Mouse (Mus musculus): ENCODE data around the gene Pced1b. TPM values are rescaled to one million over a fixed set of nuclear protein-coding genes. Genes with fewer than 3 reads are reported as not detected.

Gene Pced1b
- total and polyA plus RNA-seq, 3 experiments, result 17.9 to 27.5 (median 25.7) TPM

Other genes starting within 250 kb of the Pced1b start
- gene Slc38a4, start 191.2 kb upstream of the Pced1b start, total RNA-seq (2021), result 1 to 10 TPM; 4.3 to 7.2 TPM
- gene Slc38a4, start 191.2 kb upstream of the Pced1b start, polyA plus RNA-seq (2012; rRNA removed), result 0.90 and 1.8 TPM in 2 replicates
- 10 to 100 TPM in 1 of 2 experiments, 1 to 10 TPM in 1; 7.1 to 11.1 TPM for gene Amigo2, start 180 bp downstream of the Pced1b start, total RNA-seq (2021)
- 0.60 and 0.88 TPM in 2 replicates for gene Amigo2, start 180 bp downstream of the Pced1b start, polyA plus RNA-seq (2012; rRNA removed)